Mouse (Mus musculus) naive thymus-derived CD4-positive, alpha-beta T cell, adult 2 months (primary cell): ENCODE data around the gene Myl6.
A peak's percentile ranks its signal among the peaks of the same experiment; 100 is the strongest.
"Not testable (repeated sequence)": the region's sequence is repeated elsewhere in the genome, so short reads cannot be mapped to it uniquely, and the experiment has no call there.

Experiments used
- DNase-seq: peaks from one replicate; pipeline ENCODE4 v3.0.0-alpha.2; 2011; ENCODE audit warnings: low read depth

Gene Myl6

GRCm38 (mm10) chr10:128509831-128510230, 15.9 kb upstream of the Myl6 start:
- no peak for DNase-seq

GRCm38 (mm10) chr10:128509203-128509602, 15.3 kb upstream of the Myl6 start:
- DNase-seq = no peak

DNA sequence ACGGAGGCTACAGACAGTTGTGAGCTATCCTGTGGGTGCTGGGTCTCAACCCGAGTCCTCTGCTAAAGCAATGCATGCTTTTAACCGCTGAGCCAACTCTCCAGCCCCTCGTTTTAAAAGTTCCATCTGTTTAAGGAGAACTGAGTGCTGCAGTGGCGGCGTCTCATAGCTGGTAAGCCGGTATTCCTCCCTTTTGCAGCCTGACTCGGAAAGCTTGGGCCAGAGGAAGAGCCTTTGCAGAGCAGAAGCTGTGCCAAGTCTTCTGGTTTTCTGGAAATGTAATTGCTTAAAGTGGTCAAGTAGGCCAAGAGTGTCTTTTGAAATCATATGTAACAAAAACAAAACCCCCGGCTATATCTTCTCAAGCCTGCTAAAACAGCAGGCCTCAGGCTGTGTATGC, 14.3 kb upstream of the Myl6 start:
- DNase-seq = no peak

- DNase-seq = no peak
Measured at GRCm38 (mm10) chr10:128505974-128506373, 12.0 kb upstream of the Myl6 start.

DNA sequence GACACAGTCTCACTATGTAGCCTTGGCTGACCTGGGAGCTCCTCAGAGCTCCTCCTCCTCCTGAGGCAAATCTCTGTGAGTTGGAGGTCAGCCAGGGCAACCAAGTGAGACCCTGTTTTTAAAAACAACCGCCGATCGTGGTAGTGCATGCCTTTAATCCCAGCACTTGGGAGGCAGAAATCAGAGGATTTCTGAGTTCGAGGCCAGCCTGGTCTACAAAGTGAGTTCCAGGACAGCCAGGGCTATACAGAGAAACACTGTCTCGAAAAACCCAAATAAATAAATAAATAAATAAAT, 11.4 kb upstream of the Myl6 start:
- DNase-seq = not testable (repeated sequence)

- DNase-seq = peak; percentile 75
Measured at GRCm38 (mm10) chr10:128504641-128505370, 10.9 kb upstream of the Myl6 start.

DNA sequence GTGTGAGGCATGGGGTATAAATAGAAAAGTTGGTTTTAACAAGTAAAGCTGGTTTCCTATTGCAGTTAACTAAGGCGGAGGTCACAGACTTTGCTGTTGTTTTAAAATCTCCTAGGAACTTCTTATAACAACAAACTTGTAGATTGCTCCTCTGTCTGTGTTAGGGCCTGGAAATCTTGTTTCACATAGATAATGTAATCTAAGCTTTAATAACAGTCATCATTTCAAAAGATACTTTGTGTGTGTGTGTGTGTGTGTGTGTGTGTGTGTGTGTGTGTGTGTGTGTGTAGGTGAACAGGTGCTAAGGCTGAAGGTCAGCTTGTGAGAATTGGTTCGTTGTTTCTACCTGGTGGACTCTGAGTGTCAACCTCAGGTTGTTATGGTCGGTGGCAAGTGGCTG, 10.1 kb upstream of the Myl6 start:
- DNase-seq = peak; percentile 40

DNA sequence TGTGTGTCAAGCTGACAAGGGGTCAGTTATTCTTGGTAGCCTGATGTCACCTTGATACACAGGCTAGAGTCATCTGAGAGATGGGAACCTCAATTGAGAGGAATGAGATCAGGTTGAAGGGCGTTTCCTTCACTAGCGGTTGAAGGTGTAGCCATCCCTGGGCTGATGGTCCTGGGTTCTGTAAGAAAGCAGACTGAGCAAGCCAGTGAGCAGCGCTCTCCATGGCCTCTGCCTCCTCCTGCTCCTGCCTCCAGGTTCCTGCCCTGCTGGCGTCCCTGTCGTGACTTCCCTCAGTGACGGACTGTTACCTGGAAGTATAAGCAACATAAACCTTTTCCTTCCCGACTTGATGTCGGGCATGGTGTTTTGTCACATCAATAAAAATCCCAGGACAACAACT, 9.6 kb upstream of the Myl6 start:
- DNase-seq = no peak

DNA sequence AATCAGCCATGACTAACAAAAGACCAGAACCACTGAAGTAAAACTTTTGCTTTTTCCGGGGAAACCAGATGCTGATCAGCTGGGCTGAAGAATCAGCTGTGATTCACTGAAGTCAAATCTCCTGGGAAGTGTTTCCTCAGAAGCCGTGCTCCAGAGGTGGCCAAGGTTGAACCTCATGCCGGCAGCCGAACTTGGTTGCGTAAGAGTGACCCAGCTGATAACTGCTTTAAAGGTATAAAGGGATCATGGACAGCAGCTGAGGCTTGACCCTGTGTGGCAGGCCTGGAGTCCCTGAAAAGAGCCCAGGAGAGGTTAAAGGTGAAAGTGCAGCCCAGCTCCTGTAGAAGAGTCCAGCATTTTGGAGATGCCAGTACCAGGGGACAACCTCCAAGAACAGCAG, 8.4 kb upstream of the Myl6 start:
- no peak for DNase-seq

DNA sequence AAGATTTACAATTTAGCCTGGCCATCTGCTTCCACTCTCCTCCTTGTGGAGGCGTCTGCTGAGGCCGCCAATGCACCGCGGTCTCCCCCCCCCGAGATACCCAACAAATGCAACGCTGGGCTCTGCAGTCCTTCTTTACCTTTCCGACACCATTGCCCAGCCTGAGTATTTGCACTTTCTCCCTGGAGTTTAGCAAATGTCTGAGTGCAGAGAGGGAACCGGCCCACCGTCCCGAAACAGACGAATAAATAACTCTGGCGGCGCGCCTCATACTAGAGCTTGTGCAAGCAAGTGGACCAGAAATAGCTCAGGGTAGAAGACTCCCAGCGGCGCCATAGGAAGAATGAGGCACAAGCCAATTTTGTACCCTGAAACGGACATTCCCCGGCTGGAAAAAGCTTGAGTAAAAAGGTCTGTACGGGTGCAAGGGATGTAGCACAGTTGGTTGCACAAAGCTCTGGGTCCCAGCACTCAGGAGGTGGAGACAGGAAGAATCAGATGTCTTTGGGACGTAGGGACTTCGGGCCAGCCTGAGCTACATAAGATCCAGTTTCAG, 5.2 kb upstream of the Myl6 start:
- DNase-seq = peak; percentile 67

DNA sequence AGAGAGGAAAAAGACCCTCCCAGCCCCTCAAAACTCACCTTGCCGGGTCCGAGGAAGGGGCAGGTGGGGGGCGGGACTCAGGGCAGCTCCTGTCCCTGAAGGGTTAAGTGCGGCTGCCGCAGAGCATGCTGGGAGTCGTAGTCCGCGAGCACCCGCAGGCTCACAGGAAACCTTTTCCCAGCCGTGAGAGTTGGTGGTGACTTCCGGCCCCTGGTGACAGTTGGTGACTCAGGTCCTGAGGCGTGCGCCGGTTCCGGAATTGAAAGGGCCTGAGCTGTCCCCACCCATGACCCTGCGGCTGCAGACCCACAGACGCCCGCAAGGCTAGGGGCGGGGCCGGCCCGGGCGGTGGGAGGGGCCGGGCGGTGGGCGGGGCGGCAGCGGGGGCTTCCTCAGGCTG, 4.6 kb upstream of the Myl6 start, which contains the start of gene Myl6b:
TSS of gene Myl6b (minus strand) at position 96 of the 400 bp plus-strand sequence.
- peak; percentile 95 for DNase-seq

- DNase-seq = no peak
Measured at GRCm38 (mm10) chr10:128497134-128497737, 3.3 kb upstream of the Myl6 start.

GRCm38 (mm10) chr10:128496509-128497077, 2.6 kb upstream of the Myl6 start:
- no peak for DNase-seq

- DNase-seq = no peak
Measured at GRCm38 (mm10) chr10:128495903-128496302, 2.0 kb upstream of the Myl6 start.

- peak; percentile 62 for DNase-seq
Measured at GRCm38 (mm10) chr10:128495270-128495669, 1.3 kb upstream of the Myl6 start.

DNA sequence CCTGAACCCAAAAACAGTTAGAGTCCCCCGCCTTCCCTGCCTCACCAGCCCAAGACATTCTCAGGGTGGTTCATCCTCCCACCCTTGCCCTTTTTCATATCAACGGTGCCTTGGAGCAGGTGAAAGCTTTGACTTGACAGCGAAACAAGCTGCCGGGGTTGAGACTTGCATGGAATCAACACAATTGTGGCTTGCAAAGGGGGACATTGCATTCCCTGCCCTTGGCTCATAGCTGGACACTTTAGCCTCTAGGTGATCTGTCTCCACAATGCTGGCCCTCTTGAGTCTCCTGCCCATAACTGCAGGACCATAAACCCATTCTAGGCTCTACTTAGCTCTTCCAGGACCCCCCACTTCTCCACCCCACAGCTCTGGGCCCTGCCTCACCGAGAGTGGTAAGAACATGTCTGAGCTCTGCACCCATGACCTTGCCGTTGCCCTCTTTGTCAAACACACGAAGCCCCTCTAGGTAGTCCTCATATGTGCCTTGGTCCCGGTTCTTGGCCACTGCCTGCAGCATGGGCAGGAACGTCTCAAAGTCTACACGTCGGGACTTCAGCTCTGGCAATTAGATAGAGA, 811 bp upstream of the Myl6 start:
- DNase-seq = peak; percentile 44

DNA sequence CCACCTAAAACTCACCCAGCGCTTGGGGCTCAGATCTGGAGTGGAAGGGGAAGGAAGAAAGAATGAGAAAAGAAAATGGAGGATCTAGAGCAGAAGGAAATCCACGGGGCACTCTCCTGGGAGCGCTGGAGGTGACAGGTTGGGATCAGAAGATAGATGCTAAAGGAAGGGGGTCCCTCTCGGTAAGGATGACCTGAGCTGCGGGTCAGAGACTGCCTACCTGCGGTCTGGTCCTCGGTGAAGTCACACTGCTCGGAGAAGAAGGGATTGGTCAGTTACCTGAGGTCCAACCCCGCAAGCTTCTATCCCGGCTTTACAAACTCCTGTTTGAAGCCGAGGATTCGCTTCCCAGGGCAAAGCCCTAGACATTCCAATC, 638 bp downstream of the Myl6 start:
- DNase-seq = no peak

DNA sequence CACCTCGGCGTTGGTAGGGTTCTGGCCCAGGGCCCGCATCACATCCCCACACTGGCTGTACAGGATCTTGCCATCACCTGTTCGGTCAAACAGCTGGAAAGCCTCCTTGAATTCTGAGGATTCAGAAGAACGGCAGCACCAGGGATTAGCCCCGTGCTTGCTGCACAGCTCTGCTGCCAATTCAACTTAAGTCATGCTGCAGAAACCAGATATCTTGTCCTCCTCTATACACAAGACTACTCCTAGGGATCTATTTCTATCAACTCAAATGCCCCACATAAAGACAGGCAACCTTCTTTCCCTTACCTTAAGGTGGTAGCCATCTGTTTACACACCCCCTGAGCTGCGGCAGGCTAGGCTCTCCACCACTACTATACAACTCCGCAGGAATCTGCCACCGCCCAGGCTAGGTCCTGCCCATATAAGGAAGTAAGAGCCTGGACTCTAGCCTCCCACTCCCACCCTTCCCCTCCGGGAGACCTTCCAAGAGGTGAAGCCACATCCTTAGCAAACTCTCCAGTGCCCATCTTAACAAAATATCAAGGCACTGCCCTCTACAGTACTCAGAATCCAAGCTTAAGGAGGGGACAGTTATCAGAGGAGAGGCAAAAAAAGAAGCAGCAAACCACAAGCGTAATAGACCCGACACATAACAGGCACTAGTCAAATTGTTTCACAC, 1.2 kb downstream of the Myl6 start:
- DNase-seq = peak; percentile 56

- peak; percentile 49 for DNase-seq
Measured at GRCm38 (mm10) chr10:128492051-128492450, 1.9 kb downstream of the Myl6 start.

DNA sequence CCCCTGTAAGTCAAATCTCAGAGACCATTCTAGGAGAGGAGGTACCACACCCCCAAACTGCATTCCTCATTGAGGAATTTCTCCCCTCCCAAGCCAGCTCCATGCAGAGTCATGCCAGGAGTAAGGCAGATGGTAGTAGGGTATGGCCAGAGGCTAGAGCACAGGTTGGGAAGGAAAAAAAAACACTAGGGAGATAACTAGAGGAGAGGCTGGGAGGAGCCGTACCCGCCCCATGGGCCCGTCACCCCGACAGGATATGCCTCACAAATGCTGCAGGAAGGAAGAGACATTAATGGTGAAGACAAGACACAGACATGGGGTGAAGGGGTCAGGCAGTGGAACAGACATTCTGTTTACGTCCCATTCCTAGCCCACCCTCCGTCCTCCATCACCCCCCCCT, 2.5 kb downstream of the Myl6 start:
- peak; percentile 51 for DNase-seq

DNA sequence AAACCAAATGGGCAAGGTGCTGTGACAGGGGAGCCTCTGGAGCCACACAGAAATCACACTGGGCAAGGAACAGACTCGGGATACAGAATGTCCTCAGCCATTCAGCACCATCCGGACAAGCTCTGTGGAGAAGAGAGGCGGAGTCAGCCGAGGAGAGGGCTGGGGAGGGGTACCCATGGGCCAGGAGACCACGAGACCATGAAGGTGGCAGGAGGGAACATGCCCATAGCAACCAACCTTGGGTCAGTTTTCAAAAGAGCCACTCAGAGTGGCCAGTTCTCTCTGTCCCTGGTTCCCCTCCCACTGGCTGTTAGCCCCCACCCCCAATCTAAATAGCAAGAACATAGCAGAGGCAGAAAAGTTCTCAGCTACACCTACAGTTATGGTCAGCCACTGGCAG, 3.0 kb downstream of the Myl6 start:
- no peak for DNase-seq

GRCm38 (mm10) chr10:128490232-128490631, 3.7 kb downstream of the Myl6 start:
- no peak for DNase-seq
